Mouse (Mus musculus) stomach, embryonic 16.5 days (tissue): ENCODE data around the gene Eif3a. TPM values are rescaled to one million over a fixed set of nuclear protein-coding genes. Genes with fewer than 3 reads are reported as not detected.
A peak's percentile ranks its signal among the peaks of the same experiment; 100 is the strongest.

Experiments
- ATAC-seq: fragments of 200-750 bp; cut with Nextera tagmentation; 2 replicates; pipeline ENCODE4 v1.8.0; 2017; ENCODE audit warnings: moderate number of reproducible peaks, moderate TSS enrichment; ENCODE audit not compliant: insufficient read depth, low FRiP score
- H3K27ac ChIP-seq: fragments of 300-500 bp; sonication (generic); 2 replicates; pipeline ENCODE4 v1.5.1; 2014; ENCODE audit warnings: low read length
- H3K27me3 ChIP-seq: fragments of 300-500 bp; sonication (generic); 2 replicates; pipeline ENCODE4 v1.6.1; 2014; ENCODE audit warnings: low read length, control low read depth, mixed read lengths; ENCODE audit not compliant: control insufficient read depth, insufficient read depth
- H3K36me3 ChIP-seq: fragments of 300-500 bp; sonication (generic); 2 replicates; pipeline ENCODE4 v1.6.1; 2014; ENCODE audit warnings: low read length; ENCODE audit not compliant: control insufficient read depth, insufficient read depth
- H3K4me1 ChIP-seq: fragments of 300-500 bp; sonication (generic); 2 replicates; pipeline ENCODE4 v1.6.1; 2014; ENCODE audit warnings: low read length, control low read depth, mixed read lengths; ENCODE audit not compliant: control insufficient read depth, insufficient read depth
- H3K4me2 ChIP-seq: fragments of 300-500 bp; sonication (generic); 2 replicates; pipeline ENCODE4 v1.6.1; 2014; ENCODE audit warnings: low read depth, low read length, mixed read lengths
- H3K4me3 ChIP-seq: fragments of 300-500 bp; sonication (generic); replicated peaks from 2 replicates; pipeline ENCODE4 v1.5.1; 2014; ENCODE audit warnings: mild to moderate bottlenecking, low read length
- H3K9ac ChIP-seq: fragments of 300-500 bp; sonication (generic); 2 replicates; pipeline ENCODE4 v1.6.1; 2014; ENCODE audit warnings: low read length
- H3K9me3 ChIP-seq: fragments of 300-500 bp; sonication (generic); replicated peaks from 2 replicates; pipeline ENCODE4 v1.6.1; 2016; ENCODE audit warnings: low read length, control low read depth; ENCODE audit not compliant: control insufficient read depth
- WGBS: fragments of 180-500 bp; shearing (Covaris S2); extraction: QIAGEN DNeasy Blood & Tissue Kit; methylation state at CpG from one replicate; pipeline ENCODE4 v1.1.7; 2014; 5-methylcytosine and 5-hydroxymethylcytosine counted together
- polyA plus RNA-seq: library from polyadenylated mRNA; unstranded; fragments of >200 nt; fragmentation: Nextera tagmentation; extraction: Ambion mirVana; gene quantifications from 2 replicates; pipeline ENCODE4 v1.2.1, GENCODE M21; 2015

Gene Eif3a
- polyA plus RNA-seq, 1 experiment from 2014 or later = 129 TPM

GRCm38 (mm10) chr19:60787465-60788150 lies 2.9 kb downstream of the Eif3a start:
- Histone ChIP-seq H3K9me3 (no peaks in the 10 kb centered on the region), H3K36me3 (no peaks in the 10 kb centered on the region), H3K4me2 (peak overlapping the region; percentile 31; the same call in 1 of the 2 replicates), H3K9ac (no peak overlapping the region), H3K27me3 (no peaks in the 10 kb centered on the region), H3K4me1 (peaks cover 14% of the 10 kb centered on the region; the same call in 1 of the 2 replicates), H3K4me3 (no peak overlapping the region), H3K27ac (no peak overlapping the region)
- ATAC-seq = no peak
- 39% methylated on average over 2 of the region's 2 CpGs for WGBS

GRCm38 (mm10) chr19:60784712-60785111 lies 5.7 kb downstream of the Eif3a start:
- no peak overlapping the region for H3K4me2 ChIP-seq
- no peaks in the 10 kb centered on the region for H3K27me3 ChIP-seq
- H3K4me1 ChIP-seq = peaks cover 14% of the 10 kb centered on the region; the same call in 1 of the 2 replicates
- H3K36me3 ChIP-seq = no peaks in the 10 kb centered on the region
- 24% methylated on average over 1 of the region's 1 CpGs for WGBS
- H3K27ac ChIP-seq = no peak overlapping the region
- no peak overlapping the region for H3K4me3 ChIP-seq
- H3K9ac ChIP-seq = no peak overlapping the region
- no peak for ATAC-seq
- H3K9me3 ChIP-seq = no peaks in the 10 kb centered on the region

- Histone ChIP-seq H3K9me3 (no peaks in the 10 kb centered on the region), H3K9ac (no peak overlapping the region), H3K4me1 (peaks cover 9% of the 10 kb centered on the region; the same call in 1 of the 2 replicates), H3K27ac (no peak overlapping the region), H3K36me3 (peaks cover 9% of the 10 kb centered on the region; the same call in 1 of the 2 replicates), H3K4me3 (no peak overlapping the region), H3K27me3 (no peaks in the 10 kb centered on the region), H3K4me2 (no peak overlapping the region)
- WGBS = 81% methylated on average over 3 of the region's 3 CpGs
- ATAC-seq = no peak
Observed at GRCm38 (mm10) chr19:60782034-60782433, 8.4 kb downstream of the Eif3a start.

GRCm38 (mm10) chr19:60773366-60773765 lies 17.1 kb downstream of the Eif3a start:
- no peaks in the 10 kb centered on the region for H3K4me1 ChIP-seq
- H3K27ac ChIP-seq = no peak overlapping the region
- H3K27me3 ChIP-seq = no peaks in the 10 kb centered on the region
- H3K4me3 ChIP-seq = no peak overlapping the region
- no peaks in the 10 kb centered on the region for H3K9me3 ChIP-seq
- 92% methylated on average over 6 of the region's 6 CpGs for WGBS
- H3K9ac ChIP-seq = no peak overlapping the region
- no peak overlapping the region for H3K4me2 ChIP-seq
- ATAC-seq = no peak
- H3K36me3 ChIP-seq = peaks cover 41% of the 10 kb centered on the region

GRCm38 (mm10) chr19:60758896-60759835 lies 31.3 kb downstream of the Eif3a start:
- H3K36me3 ChIP-seq = peaks cover 21% of the 10 kb centered on the region
- no peak for ATAC-seq
- H3K4me3 ChIP-seq = no peak overlapping the region
- peaks cover 7% of the 10 kb centered on the region for H3K4me1 ChIP-seq
- WGBS = 75% methylated on average over 4 of the region's 4 CpGs
- no peaks in the 10 kb centered on the region for H3K27me3 ChIP-seq
- no peak overlapping the region for H3K27ac ChIP-seq
- H3K9ac ChIP-seq = no peak overlapping the region
- no peak overlapping the region for H3K4me2 ChIP-seq
- H3K9me3 ChIP-seq = no peaks in the 10 kb centered on the region

GRCm38 (mm10) chr19:60757099-60757785 lies 33.2 kb downstream of the Eif3a start:
- no peak for ATAC-seq
- Histone ChIP-seq H3K9me3 (no peaks in the 10 kb centered on the region), H3K4me2 (peak overlapping the region; percentile 100), H3K9ac (peak overlapping the region; percentile 77), H3K4me3 (peak overlapping the region; percentile 73), H3K27me3 (no peaks in the 10 kb centered on the region), H3K4me1 (peaks cover 7% of the 10 kb centered on the region), H3K27ac (no peak overlapping the region), H3K36me3 (peaks cover 7% of the 10 kb centered on the region)
- WGBS = 5% methylated on average over 25 of the region's 25 CpGs

GRCm38 (mm10) chr19:60756192-60757098 lies 34.0 kb downstream of the Eif3a start:
- Histone ChIP-seq H3K9ac (peak overlapping the region; percentile 77), H3K9me3 (no peaks in the 10 kb centered on the region), H3K36me3 (peaks cover 3% of the 10 kb centered on the region; the same call in 1 of the 2 replicates), H3K4me3 (peak overlapping the region; percentile 73), H3K4me1 (peaks cover 7% of the 10 kb centered on the region), H3K27me3 (no peaks in the 10 kb centered on the region), H3K4me2 (peak overlapping the region; percentile 100), H3K27ac (no peak overlapping the region; the same call in 1 of the 2 replicates)
- under 1% methylated on average over 105 of the region's 115 CpGs for WGBS
- ATAC-seq = peak; percentile 62
